Mouse (Mus musculus): ENCODE measurements at regions not wholly inside any gene's neighbourhood (a gene's known extent, or its start where the extent isn't known, plus 50 kb on each side); places are given as distances from the start of the nearest gene placed in this dataset.

DNA sequence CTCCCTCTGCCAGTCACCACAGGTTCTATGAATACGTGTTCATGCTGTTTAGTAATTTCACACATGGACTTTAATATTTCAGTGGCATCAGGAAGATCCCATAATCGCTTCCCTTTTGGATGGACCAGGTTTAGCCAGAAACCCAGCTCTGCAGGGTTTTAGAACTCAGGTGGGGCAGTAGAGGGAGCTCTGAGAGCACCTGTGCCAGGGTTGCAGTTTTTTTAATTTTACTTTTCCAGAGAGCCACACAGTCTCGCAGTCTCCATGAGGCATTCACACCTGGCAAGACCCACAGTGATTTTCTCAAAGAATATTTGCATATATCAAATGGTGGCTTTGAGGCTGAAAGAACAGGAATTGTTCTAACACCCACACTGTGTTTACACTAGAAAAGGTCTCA is 1603.8 kb upstream of the Cdh8 start:
- peak; percentile 8 to 13 for DNase-seq
